Mouse (Mus musculus): ENCODE results near the gene Twnk.

DNA sequence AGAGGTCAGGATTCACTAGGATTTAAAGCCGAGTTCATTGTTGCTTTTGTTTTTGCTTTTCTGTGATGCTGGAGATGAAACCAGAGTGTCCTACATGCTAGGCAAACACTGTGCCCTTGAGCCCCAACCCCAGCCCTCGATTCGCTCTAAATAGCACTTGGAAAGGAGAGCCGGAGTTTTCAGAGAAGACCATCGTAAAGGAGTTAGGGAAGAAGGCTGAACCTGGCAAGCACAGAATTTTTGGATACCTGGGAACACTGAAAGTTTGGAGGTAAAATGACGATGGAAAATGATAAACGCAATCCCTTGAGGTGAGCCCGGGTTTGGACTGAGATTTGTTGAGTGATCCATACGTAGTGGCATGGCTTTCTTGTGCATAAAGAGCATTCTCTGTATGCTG is 17.1 kb upstream of the Twnk start:
- TF ChIP-seq CTCF (IDR thresholded peaks at IDR 0.05; ENCODE audit: control insufficient read depth, insufficient read depth, low read length) (no peak), POLR2A (IDR thresholded peaks at IDR 0.05; ENCODE audit: borderline replicate concordance, control insufficient read depth, low read depth, low read length) (no peak)

Data from bone marrow, adult 2 months (tissue).